Mouse (Mus musculus) erythroblast, embryonic 14.5 days (primary cell): ENCODE measurements around the gene Tmco1.

Experiments
- GATA1 ChIP-seq: IDR thresholded peaks from 2 replicates; pipeline ENCODE4 v1.6.1; 2012; ENCODE audit warnings: low read length, inconsistent platforms, mixed read lengths
- TAL1 ChIP-seq: IDR thresholded peaks from 3 replicates; pipeline ENCODE4 v1.6.1; 2012; ENCODE audit warnings: low read length, inconsistent platforms, mixed read lengths

DNA sequence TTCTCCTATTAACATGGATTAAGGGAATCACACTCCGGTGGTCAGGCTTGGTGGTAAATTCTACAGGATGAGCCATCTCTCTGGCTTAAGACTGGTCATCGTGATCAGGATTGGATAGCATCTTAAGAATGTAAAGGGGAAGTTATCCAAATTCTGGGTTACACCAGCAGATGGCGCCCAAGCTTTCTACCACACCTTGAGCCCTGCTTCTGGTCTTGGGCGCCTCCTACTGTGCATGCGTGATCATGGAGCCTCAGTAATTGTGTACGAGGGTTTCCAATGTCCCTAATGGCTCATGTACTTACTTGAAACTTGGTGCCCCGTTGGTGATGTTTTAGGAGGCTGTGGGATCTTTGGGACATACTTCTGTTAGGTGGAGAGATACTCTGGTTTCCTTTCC is 61.7 kb downstream of the Tmco1 start:
- TF ChIP-seq GATA1 = no peak
- TF ChIP-seq TAL1 = no peak
